Mouse (Mus musculus) CH12.LX (cell line): Measurements from ENCODE around the gene Rmi2.

Experiments used
- CHD2 ChIP-seq: IDR thresholded peaks from 2 replicates; pipeline ENCODE4 v1.6.1; 2011; ENCODE audit warnings: low read length, improper control_type of control experiment
- CTCF ChIP-seq, 2 experiments: IDR thresholded peaks in 1 of 2; conservative IDR thresholded peaks in 1 of 2; 2 replicates each; pipeline ENCODE4 v1.5.1; 2011 to 2012; ENCODE audit warnings: low read depth in 2 of 2, low read length in 2 of 2, improper control_type of control experiment in 1 of 2, inconsistent platforms in 1 of 2, mild to moderate bottlenecking in 1 of 2, moderate library complexity in 1 of 2
- GABPA ChIP-seq: IDR thresholded peaks from 2 replicates; pipeline ENCODE4 v1.6.1; 2012; ENCODE audit warnings: low read depth, low read length, improper control_type of control experiment, inconsistent platforms; ENCODE audit not compliant: insufficient replicate concordance
- NELFE ChIP-seq: IDR thresholded peaks from 2 replicates; pipeline ENCODE4 v1.6.1; 2011; ENCODE audit warnings: low read depth, low read length, improper control_type of control experiment
- POLR2A ChIP-seq: IDR thresholded peaks from 2 replicates; pipeline ENCODE4 v1.6.1; 2011; ENCODE audit warnings: low read depth, mild to moderate bottlenecking, improper control_type of control experiment, low read length
- POLR2AphosphoS2 ChIP-seq: IDR thresholded peaks from 2 replicates; pipeline ENCODE4 v1.6.1; 2011; ENCODE audit warnings: low read depth, low read length, improper control_type of control experiment

- TF ChIP-seq NELFE (no peak), CTCF (conservative IDR thresholded peaks at IDR 0.05 in 1 of 2, IDR thresholded peaks at IDR 0.05 in 1 of 2; ENCODE audit: low read depth in 2 of 2, low read length in 2 of 2) (no peak), POLR2A (no peak), GABPA (no peak), POLR2AphosphoS2 (no peak), CHD2 (no peak)
Measured at GRCm38 (mm10) chr16:10827269-10827668, 7.6 kb upstream of the Rmi2 start.
